Comparison of ENCODE assay signal across 23 mouse cellular contexts in genomic region chr11:120555260-120555659, GRCm38 (mm10). TPM values are rescaled to one million over a fixed set of nuclear protein-coding genes. Genes with fewer than 3 reads are reported as not detected.
DNase-seq lines count a peak whose midpoint lies in the region; ATAC-seq and TF ChIP-seq lines count a peak whose summit lies in the region.
"Had no signal": no experiment of that assay in that cellular context is flagged by ENCODE, and none has a peak within 500 bp of the region (broad histone marks: within the 10 kb centered on the region; RNA-seq: fewer than 3 reads in every experiment).

No protein-coding gene starts in this region.

- peaks cover 10% of the 10 kb centered on the region for H3K36me3 ChIP-seq in intestine, embryonic 16.5 days (ENCODE audit: control insufficient read depth, insufficient read depth, low read length)
- H3K36me3 ChIP-seq in intestine, embryonic 15.5 days: peaks cover 4% of the 10 kb centered on the region
- H3K36me3 ChIP-seq in stomach, postnatal 0 days (ENCODE audit: control insufficient read depth, insufficient read depth, low read length): peaks cover 9% of the 10 kb centered on the region
- peaks cover 16% of the 10 kb centered on the region for H3K36me3 ChIP-seq in midbrain, embryonic 13.5 days

- H3K4me2 ChIP-seq in intestine, embryonic 16.5 days (ENCODE audit: low read depth, low read length): no peak overlapping the region
- no peak overlapping the region for H3K4me2 ChIP-seq in intestine, embryonic 15.5 days (replicated peaks)
- no peak overlapping the region for H3K4me2 ChIP-seq in stomach, postnatal 0 days (replicated peaks; ENCODE audit: low read depth)
- H3K4me2 ChIP-seq in midbrain, embryonic 13.5 days (replicated peaks): no peak overlapping the region
- H3K4me2 ChIP-seq: hindbrain, embryonic 14.5 days; liver, embryonic 11.5 days; lung, embryonic 15.5 days; stomach, embryonic 15.5 days had no signal

- intact Hi-C loops in gastrocnemius, adult 2 months (cut with DNase I): no loop called here
- intact Hi-C loops in gastrocnemius, postnatal 14 days (cut with DNase I; ENCODE audit: low total_unique reads): no loop called here

- H3K4me1 ChIP-seq in intestine, embryonic 16.5 days (ENCODE audit: control insufficient read depth, insufficient read depth, low read length): peaks cover 3% of the 10 kb centered on the region
- peaks cover 3% of the 10 kb centered on the region for H3K4me1 ChIP-seq in intestine, embryonic 15.5 days (replicated peaks)
- no peaks in the 10 kb centered on the region for H3K4me1 ChIP-seq in stomach, postnatal 0 days (replicated peaks; ENCODE audit: control insufficient read depth, insufficient read depth)
- peaks cover 3% of the 10 kb centered on the region for H3K4me1 ChIP-seq in midbrain, embryonic 13.5 days (replicated peaks)

- no peaks in the 10 kb centered on the region for H3K27me3 ChIP-seq in intestine, embryonic 16.5 days (replicated peaks; ENCODE audit: control insufficient read depth, insufficient read depth, low read length)
- no peaks in the 10 kb centered on the region for H3K27me3 ChIP-seq in intestine, embryonic 15.5 days (replicated peaks)
- no peaks in the 10 kb centered on the region for H3K27me3 ChIP-seq in stomach, postnatal 0 days (ENCODE audit: control insufficient read depth, insufficient read depth, low read length)
- H3K27me3 ChIP-seq in midbrain, embryonic 13.5 days: no peaks in the 10 kb centered on the region
- H3K27me3 ChIP-seq: lung, embryonic 15.5 days; stomach, embryonic 15.5 days had no signal

- H3K27ac ChIP-seq in gastrocnemius, adult 2 months: peak overlapping the region; percentile 86
- peak overlapping the region; percentile 43 for H3K27ac ChIP-seq in intestine, embryonic 16.5 days (ENCODE audit: low read length)
- no peak overlapping the region for H3K27ac ChIP-seq in intestine, embryonic 15.5 days
- no peak overlapping the region for H3K27ac ChIP-seq in stomach, postnatal 0 days (replicated peaks)
- no peak overlapping the region for H3K27ac ChIP-seq in midbrain, embryonic 13.5 days
- H3K27ac ChIP-seq: forebrain, embryonic 10.5 days; hindbrain, embryonic 14.5 days; lung, embryonic 15.5 days; midbrain, embryonic 10.5 days; stomach, embryonic 15.5 days had no signal

- no peak overlapping the region for H3K9ac ChIP-seq in intestine, embryonic 16.5 days (ENCODE audit: low read depth, low read length)
- no peak overlapping the region for H3K9ac ChIP-seq in intestine, embryonic 15.5 days
- H3K9ac ChIP-seq in stomach, postnatal 0 days (ENCODE audit: low read length): no peak overlapping the region
- H3K9ac ChIP-seq in midbrain, embryonic 13.5 days (replicated peaks): no peak overlapping the region
- H3K9ac ChIP-seq: hindbrain, embryonic 14.5 days; lung, embryonic 15.5 days; stomach, embryonic 15.5 days had no signal

- H3K9me3 ChIP-seq in intestine, embryonic 16.5 days (ENCODE audit: control insufficient read depth, low read length): no peaks in the 10 kb centered on the region
- no peaks in the 10 kb centered on the region for H3K9me3 ChIP-seq in intestine, embryonic 15.5 days
- no peaks in the 10 kb centered on the region for H3K9me3 ChIP-seq in stomach, postnatal 0 days (ENCODE audit: control insufficient read depth, low read length)
- H3K9me3 ChIP-seq in midbrain, embryonic 13.5 days: no peaks in the 10 kb centered on the region
- H3K9me3 ChIP-seq: lung, embryonic 15.5 days; stomach, embryonic 15.5 days had no signal

- WGBS in intestine, embryonic 16.5 days: 66% methylated on average over 2 of the region's 2 CpGs
- WGBS in intestine, embryonic 15.5 days: 68% methylated on average over 2 of the region's 2 CpGs
- 75% methylated on average over 2 of the region's 2 CpGs for WGBS in stomach, postnatal 0 days
- 88% methylated on average over 2 of the region's 2 CpGs for WGBS in midbrain, embryonic 13.5 days

- peak; percentile 56; the same call in 1 of the 2 replicates for ATAC-seq in intestine, embryonic 16.5 days
- ATAC-seq in intestine, embryonic 15.5 days: no peak
- peak; percentile 48; the same call in 1 of the 2 replicates for ATAC-seq in stomach, postnatal 0 days (ENCODE audit: low FRiP score, low TSS enrichment)
- ATAC-seq in midbrain, embryonic 13.5 days: no peak

- peak; percentile 63 for DNase-seq in gastrocnemius, adult 2 months
- no peak for DNase-seq in gastrocnemius, postnatal 14 days
- peak; percentile 71 to 75 for DNase-seq in adrenal gland, postnatal 36 days
- DNase-seq in stomach, postnatal 0 days (ENCODE audit: low spot score): no peak
- no peak for DNase-seq in T-cell, adult 2 months (ENCODE audit: low spot score)
- DNase-seq: cerebellum, postnatal 25 days; kidney, adult 18-20 months; kidney, postnatal 36 days; retina, postnatal 1 day; thymus, postnatal 14 days had no signal

- no peak for TF ChIP-seq EP300 in stomach, postnatal 0 days (optimal IDR thresholded peaks at IDR 0.05)

- no peak for TF ChIP-seq CTCF in gastrocnemius, adult 2 months (IDR thresholded peaks at IDR 0.05)
- no peak for TF ChIP-seq CTCF in stomach, postnatal 0 days (IDR thresholded peaks at IDR 0.05; ENCODE audit: low read depth)

- H3K4me3 ChIP-seq in gastrocnemius, adult 2 months: peak overlapping the region; percentile 41
- no peak overlapping the region for H3K4me3 ChIP-seq in intestine, embryonic 16.5 days (ENCODE audit: low read length)
- H3K4me3 ChIP-seq in intestine, embryonic 15.5 days (replicated peaks): no peak overlapping the region
- no peak overlapping the region for H3K4me3 ChIP-seq in stomach, postnatal 0 days (ENCODE audit: low read depth, low read length)
- H3K4me3 ChIP-seq in midbrain, embryonic 13.5 days (replicated peaks): no peak overlapping the region
- H3K4me3 ChIP-seq: forebrain, embryonic 10.5 days; lung, embryonic 15.5 days; midbrain, embryonic 10.5 days; stomach, embryonic 15.5 days had no signal

RNA-seq across cellular contexts. Expression of gene Ppp1r27, which starts 4.3 kb away (rescaled TPM):
- 100 to 1,000 TPM; 188 to 418 TPM for total RNA-seq in gastrocnemius, adult 2 months (2021)
- total RNA-seq in gastrocnemius, postnatal 14 days (2021): 100 to 1,000 TPM; 159 to 234 TPM
- polyA plus RNA-seq in intestine, embryonic 16.5 days (2015; fragmentation: Nextera tagmentation; extraction: Ambion mirVana): 0.37 TPM in 1 of 2 replicates, not detected in the other
- polyA plus RNA-seq in intestine, embryonic 15.5 days (2015; fragmentation: Nextera tagmentation; extraction: Ambion mirVana): not detected in 2 replicates
- 1 to 10 TPM in 1 of 2 experiments, under 1 TPM in 1; 0.56 to 1.3 TPM for total RNA-seq in adrenal gland, postnatal 36 days (2021)
- polyA plus RNA-seq in stomach, postnatal 0 days (2015; fragmentation: Nextera tagmentation; extraction: Ambion mirVana): not detected in 2 replicates
- polyA plus RNA-seq in midbrain, embryonic 13.5 days (2015; fragmentation: Nextera tagmentation; extraction: Ambion mirVana): not detected in 2 replicates
- total RNA-seq: layer of hippocampus, postnatal 25 days; left cerebral cortex, postnatal 36 days; neutrophil, adult 5-6 weeks had no signal
- polyA plus RNA-seq: embryonic facial prominence, embryonic 11.5 days; forebrain, embryonic 10.5 days; hindbrain, embryonic 14.5 days; liver, embryonic 11.5 days; midbrain, embryonic 10.5 days; stomach, embryonic 15.5 days had no signal

RNA-seq across cellular contexts. Expression of gene Mcrip1, which starts 5.7 kb away (rescaled TPM):
- total RNA-seq in gastrocnemius, adult 2 months (2021): 10 to 100 TPM; 21.7 to 22.1 TPM
- 10 to 100 TPM; 31.1 to 33.3 TPM for total RNA-seq in gastrocnemius, postnatal 14 days (2021)
- 119 and 129 TPM in 2 replicates for polyA plus RNA-seq in intestine, embryonic 16.5 days (2015; fragmentation: Nextera tagmentation; extraction: Ambion mirVana)
- 135 and 142 TPM in 2 replicates for polyA plus RNA-seq in intestine, embryonic 15.5 days (2015; fragmentation: Nextera tagmentation; extraction: Ambion mirVana)
- 10 to 100 TPM; 58.0 to 73.4 TPM for total RNA-seq in adrenal gland, postnatal 36 days (2021)
- polyA plus RNA-seq in stomach, postnatal 0 days (2015; fragmentation: Nextera tagmentation; extraction: Ambion mirVana): 113 and 115 TPM in 2 replicates
- polyA plus RNA-seq in midbrain, embryonic 13.5 days (2015; fragmentation: Nextera tagmentation; extraction: Ambion mirVana): 240 and 242 TPM in 2 replicates

RNA-seq across cellular contexts. Expression of gene P4hb, which starts 17.8 kb away (rescaled TPM):
- 100 to 1,000 TPM; 201 to 240 TPM for total RNA-seq in gastrocnemius, adult 2 months (2021)
- total RNA-seq in gastrocnemius, postnatal 14 days (2021): 100 to 1,000 TPM; 264 to 301 TPM
- polyA plus RNA-seq in intestine, embryonic 16.5 days (2015; fragmentation: Nextera tagmentation; extraction: Ambion mirVana): 1,365 and 1,538 TPM in 2 replicates
- 992 and 1,107 TPM in 2 replicates for polyA plus RNA-seq in intestine, embryonic 15.5 days (2015; fragmentation: Nextera tagmentation; extraction: Ambion mirVana)
- 100 to 1,000 TPM; 490 to 574 TPM for total RNA-seq in adrenal gland, postnatal 36 days (2021)
- polyA plus RNA-seq in stomach, postnatal 0 days (2015; fragmentation: Nextera tagmentation; extraction: Ambion mirVana): 858 and 892 TPM in 2 replicates
- 279 and 297 TPM in 2 replicates for polyA plus RNA-seq in midbrain, embryonic 13.5 days (2015; fragmentation: Nextera tagmentation; extraction: Ambion mirVana)

RNA-seq across cellular contexts. Expression of gene Gcgr, which starts 24.8 kb away (rescaled TPM):
- total RNA-seq in gastrocnemius, adult 2 months (2021): under 1 TPM in 1 of 2 experiments, not detected in 1; 0.33 TPM
- total RNA-seq in gastrocnemius, postnatal 14 days (2021): under 1 TPM in 1 of 2 experiments, not detected in 1; 0.38 TPM
- polyA plus RNA-seq in intestine, embryonic 16.5 days (2015; fragmentation: Nextera tagmentation; extraction: Ambion mirVana): 0.76 TPM in 2 replicates
- 0.58 and 0.67 TPM in 2 replicates for polyA plus RNA-seq in intestine, embryonic 15.5 days (2015; fragmentation: Nextera tagmentation; extraction: Ambion mirVana)
- 1 to 10 TPM in 1 of 2 experiments, under 1 TPM in 1; 0.86 to 1.9 TPM for total RNA-seq in adrenal gland, postnatal 36 days (2021)
- polyA plus RNA-seq in stomach, postnatal 0 days (2015; fragmentation: Nextera tagmentation; extraction: Ambion mirVana): 3.5 and 5.8 TPM in 2 replicates
- polyA plus RNA-seq in midbrain, embryonic 13.5 days (2015; fragmentation: Nextera tagmentation; extraction: Ambion mirVana): 0.20 and 0.32 TPM in 2 replicates
- total RNA-seq: left cerebral cortex, postnatal 36 days had no signal

RNA-seq across cellular contexts. Expression of gene Arhgdia, which starts 26.2 kb away (rescaled TPM):
- 10 to 100 TPM; 72.1 to 89.6 TPM for total RNA-seq in gastrocnemius, adult 2 months (2021)
- total RNA-seq in gastrocnemius, postnatal 14 days (2021): 100 to 1,000 TPM; 118 to 144 TPM
- polyA plus RNA-seq in intestine, embryonic 16.5 days (2015; fragmentation: Nextera tagmentation; extraction: Ambion mirVana): 626 and 641 TPM in 2 replicates
- polyA plus RNA-seq in intestine, embryonic 15.5 days (2015; fragmentation: Nextera tagmentation; extraction: Ambion mirVana): 559 and 611 TPM in 2 replicates
- 100 to 1,000 TPM; 348 to 361 TPM for total RNA-seq in adrenal gland, postnatal 36 days (2021)
- polyA plus RNA-seq in stomach, postnatal 0 days (2015; fragmentation: Nextera tagmentation; extraction: Ambion mirVana): 352 and 362 TPM in 2 replicates
- polyA plus RNA-seq in midbrain, embryonic 13.5 days (2015; fragmentation: Nextera tagmentation; extraction: Ambion mirVana): 452 and 461 TPM in 2 replicates

Comparison
In these comparisons a context has a peak if more than half of its experiments do, and no peak if none do; other contexts are left out.
1. DNase-seq: peak in gastrocnemius, adult 2 months (single experiment) and adrenal gland, postnatal 36 days (2 of 2); none in gastrocnemius, postnatal 14 days (single experiment), stomach, postnatal 0 days (single experiment) and T-cell, adult 2 months (single experiment).
2. H3K27ac ChIP-seq: peak in gastrocnemius, adult 2 months (single experiment) and intestine, embryonic 16.5 days (single experiment); none in intestine, embryonic 15.5 days (single experiment), stomach, postnatal 0 days (single experiment) and midbrain, embryonic 13.5 days (single experiment).
3. ATAC-seq: peak in intestine, embryonic 16.5 days (single experiment) and stomach, postnatal 0 days (single experiment); none in intestine, embryonic 15.5 days (single experiment) and midbrain, embryonic 13.5 days (single experiment).